Mouse (Mus musculus) embryonic facial prominence, embryonic 12.5 days (tissue): ENCODE measurements at regions not wholly inside any gene's neighbourhood (a gene's known extent, or its start where the extent isn't known, plus 50 kb on each side); places are given as distances from the start of the nearest gene placed in this dataset.

Experiments
- ATAC-seq: fragments of 200-750 bp; cut with Nextera tagmentation; 2 replicates; pipeline ENCODE4 v1.8.0; 2017; ENCODE audit not compliant: insufficient number of reproducible peaks, insufficient read depth, low FRiP score, low TSS enrichment
- H3K27ac ChIP-seq: fragments of 300-500 bp; sonication (generic); 2 replicates; pipeline ENCODE4 v1.5.1; 2016; ENCODE audit warnings: mild to moderate bottlenecking
- H3K27me3 ChIP-seq: fragments of 300-500 bp; sonication (generic); 2 replicates; pipeline ENCODE4 v1.6.1; 2016; ENCODE audit warnings: mild to moderate bottlenecking, moderate library complexity
- H3K36me3 ChIP-seq: fragments of 300-500 bp; sonication (generic); 2 replicates; pipeline ENCODE4 v1.6.1; 2016; ENCODE audit warnings: mild to moderate bottlenecking
- H3K4me1 ChIP-seq: fragments of 300-500 bp; sonication (generic); 2 replicates; pipeline ENCODE4 v1.6.1; 2016
- H3K4me2 ChIP-seq: fragments of 300-500 bp; sonication (generic); replicated peaks from 2 replicates; pipeline ENCODE4 v1.6.1; 2016; ENCODE audit warnings: mild to moderate bottlenecking, moderate library complexity
- H3K4me3 ChIP-seq: fragments of 300-500 bp; sonication (generic); 2 replicates; pipeline ENCODE4 v1.5.1; 2016; ENCODE audit warnings: mild to moderate bottlenecking
- H3K9ac ChIP-seq: fragments of 300-500 bp; sonication (generic); 2 replicates; pipeline ENCODE4 v1.6.1; 2016; ENCODE audit warnings: mild to moderate bottlenecking, moderate library complexity
- H3K9me3 ChIP-seq: fragments of 300-500 bp; sonication (generic); 2 replicates; pipeline ENCODE4 v1.6.1; 2016; ENCODE audit warnings: mild to moderate bottlenecking, moderate library complexity
- WGBS: fragments of 180-500 bp; shearing (Covaris S2); methylation state at CpG from one replicate; pipeline ENCODE4 v1.1.7; 2016; 5-methylcytosine and 5-hydroxymethylcytosine counted together

DNA sequence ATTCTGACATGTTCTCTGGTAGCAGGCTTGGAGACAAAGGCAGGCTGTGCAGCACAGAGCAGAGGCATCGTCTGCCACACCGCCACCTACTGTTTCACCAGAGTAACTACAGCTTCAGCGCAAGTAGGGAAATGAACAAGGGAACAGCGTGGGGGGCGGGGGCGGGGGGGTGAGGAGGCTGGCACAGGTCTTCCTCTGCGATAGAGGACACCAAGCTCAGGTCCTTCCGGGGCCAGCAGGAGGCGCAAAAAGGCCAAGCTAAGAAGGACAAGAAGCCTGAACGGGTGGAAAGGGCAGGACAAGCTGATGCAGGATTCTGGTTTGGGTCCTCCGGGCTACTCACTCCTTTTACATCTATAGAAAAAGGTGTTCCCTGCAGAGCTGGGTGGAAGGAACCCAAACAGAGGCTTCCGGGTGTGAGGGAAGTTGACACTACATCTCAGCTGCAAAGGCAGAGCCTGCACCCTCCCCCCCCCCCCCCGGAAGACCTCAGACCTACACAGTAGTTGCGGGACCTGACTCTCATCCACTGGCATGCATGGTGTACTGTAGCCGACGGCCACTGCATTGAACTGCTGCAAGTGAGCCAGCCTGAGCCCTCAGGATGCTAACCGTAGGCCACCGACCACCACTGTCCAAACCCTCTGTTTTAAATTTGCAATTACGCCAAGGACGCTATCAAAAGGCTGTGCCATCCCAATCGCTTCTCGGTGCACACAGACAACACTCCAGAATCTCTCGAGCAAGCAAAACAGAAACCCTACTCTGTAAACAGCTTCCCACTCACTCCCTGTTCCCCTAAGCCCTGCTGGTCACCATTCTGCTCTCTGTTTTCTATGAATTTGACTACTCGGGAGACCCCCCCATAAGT, 2396.6 kb upstream of the 5930422O12Rik start:
- ATAC-seq, result peak; percentile 86
- peak overlapping the region; percentile 54 for H3K4me2 ChIP-seq
- no peaks in the 10 kb centered on the region for H3K9me3 ChIP-seq
- H3K36me3 ChIP-seq, result no peaks in the 10 kb centered on the region
- H3K27ac ChIP-seq, result peak overlapping the region; percentile 46; the same call in 1 of the 2 replicates
- H3K9ac ChIP-seq, result peak overlapping the region; percentile 28
- WGBS, result 3% methylated on average over 24 of the region's 24 CpGs
- peak overlapping the region; percentile 35 for H3K4me3 ChIP-seq
- H3K4me1 ChIP-seq, result 0 out of 2 replicates have a peak, but pooled peaks cover 7% of the 10 kb centered on the region
- no peaks in the 10 kb centered on the region for H3K27me3 ChIP-seq

DNA sequence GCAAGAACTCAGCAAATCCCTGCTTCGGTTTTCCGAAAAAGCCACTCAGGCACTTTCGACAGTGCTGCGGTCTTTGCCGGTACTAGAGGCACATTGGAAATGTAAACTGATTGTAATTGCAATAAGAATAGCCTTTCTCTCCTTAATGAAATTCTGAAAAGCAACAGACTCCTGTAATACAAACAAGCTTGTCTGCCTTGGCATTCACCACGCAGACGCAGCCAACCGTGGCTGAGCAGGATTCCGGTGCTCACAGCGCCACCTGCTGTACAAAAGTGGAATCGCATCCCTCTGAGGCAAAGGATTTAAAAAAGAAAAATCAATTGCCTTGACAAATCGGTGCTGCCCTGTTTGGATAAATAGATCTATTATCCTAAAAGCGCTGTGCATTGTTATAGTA, 2395.2 kb upstream of the 5930422O12Rik start:
- H3K4me3 ChIP-seq, result peak overlapping the region; percentile 37
- 0 out of 2 replicates have a peak, but pooled peaks cover 7% of the 10 kb centered on the region for H3K4me1 ChIP-seq
- no peak overlapping the region for H3K27ac ChIP-seq
- H3K4me2 ChIP-seq, result peak overlapping the region; percentile 54
- no peaks in the 10 kb centered on the region for H3K27me3 ChIP-seq
- H3K9me3 ChIP-seq, result no peaks in the 10 kb centered on the region
- no peak for ATAC-seq
- H3K9ac ChIP-seq, result no peak overlapping the region
- WGBS, result 3% methylated on average over 13 of the region's 13 CpGs
- H3K36me3 ChIP-seq, result no peaks in the 10 kb centered on the region

DNA sequence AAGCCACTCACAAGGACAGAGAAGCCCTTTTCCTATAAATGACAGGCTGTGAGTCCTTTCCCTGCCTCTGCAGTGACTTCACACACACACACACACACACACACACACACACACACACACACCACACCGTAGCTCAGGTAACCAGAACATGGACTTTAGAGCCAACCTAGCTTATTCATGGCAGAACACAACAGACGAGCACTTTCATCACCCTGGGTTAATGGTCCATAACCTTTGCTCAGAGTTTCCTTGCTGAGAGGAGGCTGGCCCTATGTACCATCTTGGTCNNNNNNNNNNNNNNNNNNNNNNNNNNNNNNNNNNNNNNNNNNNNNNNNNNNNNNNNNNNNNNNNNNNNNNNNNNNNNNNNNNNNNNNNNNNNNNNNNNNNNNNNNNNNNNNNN, 2391.6 kb upstream of the 5930422O12Rik start:
- Histone ChIP-seq H3K4me1 (0 out of 2 replicates have a peak, but pooled peaks cover 5% of the 10 kb centered on the region), H3K4me2 (no peak overlapping the region), H3K36me3 (no peaks in the 10 kb centered on the region), H3K4me3 (no peak overlapping the region), H3K9ac (no peak overlapping the region), H3K27ac (no peak overlapping the region), H3K9me3 (no peaks in the 10 kb centered on the region), H3K27me3 (no peaks in the 10 kb centered on the region)
- ATAC-seq, result no peak
- WGBS, result 61% methylated on average over 2 of the region's 2 CpGs
